Mouse (Mus musculus) embryonic facial prominence, embryonic 15.5 days (tissue): Measurements from ENCODE around the gene Tbc1d10a. TPM values are rescaled to one million over a fixed set of nuclear protein-coding genes. Genes with fewer than 3 reads are reported as not detected.
A peak's percentile ranks its signal among the peaks of the same experiment; 100 is the strongest.

ENCODE experiments used
- ATAC-seq: fragments of 200-750 bp; cut with Nextera tagmentation; 2 replicates; pipeline ENCODE4 v1.8.0; 2017; ENCODE audit warnings: low read depth, moderate TSS enrichment; ENCODE audit not compliant: insufficient number of reproducible peaks, low FRiP score, low TSS enrichment
- H3K27ac ChIP-seq: fragments of 300-500 bp; sonication (generic); replicated peaks from 2 replicates; pipeline ENCODE4 v1.5.1; 2015; ENCODE audit warnings: mild to moderate bottlenecking, inconsistent platforms
- H3K27me3 ChIP-seq: fragments of 300-500 bp; sonication (generic); 2 replicates; pipeline ENCODE4 v1.6.1; 2015; ENCODE audit warnings: inconsistent platforms
- H3K36me3 ChIP-seq: fragments of 300-500 bp; sonication (generic); 2 replicates; pipeline ENCODE4 v1.6.1; 2015; ENCODE audit warnings: mild to moderate bottlenecking, inconsistent platforms
- H3K4me1 ChIP-seq: fragments of 300-500 bp; sonication (generic); 2 replicates; pipeline ENCODE4 v1.6.1; 2015; ENCODE audit warnings: inconsistent platforms
- H3K4me2 ChIP-seq: fragments of 300-500 bp; sonication (generic); replicated peaks from 2 replicates; pipeline ENCODE4 v1.6.1; 2015; ENCODE audit warnings: mild to moderate bottlenecking, inconsistent platforms
- H3K4me3 ChIP-seq: fragments of 300-500 bp; sonication (generic); replicated peaks from 2 replicates; pipeline ENCODE4 v1.5.1; 2015; ENCODE audit warnings: mild to moderate bottlenecking, inconsistent platforms
- H3K9ac ChIP-seq: fragments of 300-500 bp; sonication (generic); 2 replicates; pipeline ENCODE4 v1.6.1; 2015; ENCODE audit warnings: inconsistent platforms
- H3K9me3 ChIP-seq: fragments of 300-500 bp; sonication (generic); replicated peaks from 2 replicates; pipeline ENCODE4 v1.6.1; 2016; ENCODE audit warnings: inconsistent platforms
- WGBS: fragments of 180-500 bp; shearing (Covaris S2); methylation state at CpG from one replicate; pipeline ENCODE4 v1.1.7; 2015; 5-methylcytosine and 5-hydroxymethylcytosine counted together
- microRNA-seq: library from miRNA; unstranded; fragments of <30 nt; microRNA quantifications from one replicate; pipeline ENCODE4, GENCODE M21; 2016; ENCODE audit warnings: borderline number of aligned reads
- polyA plus RNA-seq: library from polyadenylated mRNA; unstranded; fragments of >200 nt; fragmentation: Nextera tagmentation; extraction: Ambion mirVana; gene quantifications from 2 replicates; pipeline ENCODE4 v1.2.1, GENCODE M21; 2015

Tbc1d10a gene
- polyA plus RNA-seq, 1 experiment from 2014 or later: 56.2 TPM

- peak; percentile 13; the same call in 1 of the 2 replicates for ATAC-seq
- Histone ChIP-seq H3K9me3 (no peaks in the 10 kb centered on the region), H3K27me3 (no peaks in the 10 kb centered on the region), H3K36me3 (no peaks in the 10 kb centered on the region), H3K4me1 (peaks cover 42% of the 10 kb centered on the region), H3K9ac (no peak overlapping the region), H3K4me3 (peak overlapping the region; percentile 23), H3K27ac (no peak overlapping the region), H3K4me2 (peak overlapping the region; percentile 46)
- 1% methylated on average over 7 of the region's 7 CpGs for WGBS
These were observed 72.1 kb downstream of the Tbc1d10a start for GRCm38 (mm10) chr11:4258657-4259082.

- Histone ChIP-seq H3K27ac (no peak overlapping the region), H3K9me3 (no peaks in the 10 kb centered on the region), H3K27me3 (peaks cover 19% of the 10 kb centered on the region), H3K4me2 (peak overlapping the region; percentile 4; the same call in 1 of the 2 replicates), H3K36me3 (no peaks in the 10 kb centered on the region), H3K4me3 (no peak overlapping the region), H3K9ac (no peak overlapping the region), H3K4me1 (peaks cover 45% of the 10 kb centered on the region)
- no peak for ATAC-seq
- WGBS: 16% methylated on average over 14 of the region's 14 CpGs
These were observed 74.0 kb downstream of the Tbc1d10a start for GRCm38 (mm10) chr11:4260463-4261187.

GRCm38 (mm10) chr11:4261188-4261494 lies 74.6 kb downstream of the Tbc1d10a start:
- ATAC-seq: no peak
- no peak overlapping the region for H3K9ac ChIP-seq
- peaks cover 23% of the 10 kb centered on the region for H3K27me3 ChIP-seq
- no peaks in the 10 kb centered on the region for H3K36me3 ChIP-seq
- no peak overlapping the region for H3K4me3 ChIP-seq
- H3K9me3 ChIP-seq: no peaks in the 10 kb centered on the region
- H3K4me1 ChIP-seq: peaks cover 45% of the 10 kb centered on the region
- WGBS: 54% methylated on average over 7 of the region's 7 CpGs
- no peak overlapping the region for H3K4me2 ChIP-seq
- peak overlapping the region; percentile 12; the same call in 1 of the 2 replicates for H3K27ac ChIP-seq

- H3K27me3 ChIP-seq: peaks cover 27% of the 10 kb centered on the region
- no peaks in the 10 kb centered on the region for H3K36me3 ChIP-seq
- H3K4me3 ChIP-seq: no peak overlapping the region
- peaks cover 49% of the 10 kb centered on the region for H3K4me1 ChIP-seq
- H3K4me2 ChIP-seq: no peak overlapping the region
- WGBS: 21% methylated on average over 5 of the region's 5 CpGs
- ATAC-seq: no peak
- H3K27ac ChIP-seq: no peak overlapping the region
- H3K9ac ChIP-seq: no peak overlapping the region
- no peaks in the 10 kb centered on the region for H3K9me3 ChIP-seq
These were observed 75.4 kb downstream of the Tbc1d10a start for GRCm38 (mm10) chr11:4261969-4262368.

GRCm38 (mm10) chr11:4262847-4263246 lies 76.3 kb downstream of the Tbc1d10a start:
- H3K27me3 ChIP-seq: peaks cover 36% of the 10 kb centered on the region
- no peak overlapping the region for H3K4me2 ChIP-seq
- no peak overlapping the region for H3K27ac ChIP-seq
- no peak overlapping the region for H3K9ac ChIP-seq
- ATAC-seq: no peak
- 9% methylated on average over 7 of the region's 7 CpGs for WGBS
- H3K9me3 ChIP-seq: no peaks in the 10 kb centered on the region
- peaks cover 54% of the 10 kb centered on the region for H3K4me1 ChIP-seq
- no peaks in the 10 kb centered on the region for H3K36me3 ChIP-seq
- no peak overlapping the region for H3K4me3 ChIP-seq

- Histone ChIP-seq H3K27ac (no peak overlapping the region), H3K36me3 (no peaks in the 10 kb centered on the region), H3K27me3 (peaks cover 40% of the 10 kb centered on the region), H3K9ac (no peak overlapping the region), H3K4me2 (no peak overlapping the region), H3K4me3 (no peak overlapping the region), H3K9me3 (no peaks in the 10 kb centered on the region), H3K4me1 (peaks cover 54% of the 10 kb centered on the region)
- 23% methylated on average over 1 of the region's 1 CpGs for WGBS
- no peak for ATAC-seq
These were observed 76.7 kb downstream of the Tbc1d10a start for GRCm38 (mm10) chr11:4263296-4263695.

- Histone ChIP-seq H3K4me2 (no peak overlapping the region), H3K4me1 (peaks cover 48% of the 10 kb centered on the region), H3K27ac (no peak overlapping the region), H3K9ac (no peak overlapping the region), H3K9me3 (no peaks in the 10 kb centered on the region), H3K27me3 (peaks cover 42% of the 10 kb centered on the region), H3K36me3 (no peaks in the 10 kb centered on the region), H3K4me3 (no peak overlapping the region)
- no peak for ATAC-seq
- 60% methylated on average over 7 of the region's 7 CpGs for WGBS
These were observed 77.5 kb downstream of the Tbc1d10a start for GRCm38 (mm10) chr11:4264066-4264465.

Small RNA genes within 50 kb of the gene (microRNA-seq; reads per million reads assigned to microRNA genes)
- gene Mir3060: 3.6 reads per million, percentile 16 among the genes with 10 or more reads in this experiment

Other genes with a start within 250 kb of the Tbc1d10a start
- gene Pes1, start 222.8 kb upstream of the Tbc1d10a start, polyA plus RNA-seq: 72.7 and 72.9 TPM in 2 replicates
- gene 4930556J24Rik, start 210.0 kb upstream of the Tbc1d10a start, polyA plus RNA-seq: 0.24 and 0.37 TPM in 2 replicates
- gene Gal3st1, start 203.2 kb upstream of the Tbc1d10a start, polyA plus RNA-seq: 2.4 and 3.7 TPM in 2 replicates
- gene Sec14l4, start 155.3 kb upstream of the Tbc1d10a start, polyA plus RNA-seq: 0.81 and 0.94 TPM in 2 replicates
- gene Sec14l3, start 121.9 kb upstream of the Tbc1d10a start, polyA plus RNA-seq: 9.1 and 16.1 TPM in 2 replicates
- gene Mtfp1, start 91.3 kb upstream of the Tbc1d10a start, polyA plus RNA-seq: 5.6 and 5.9 TPM in 2 replicates
- gene Sec14l2, start 63.4 kb upstream of the Tbc1d10a start, polyA plus RNA-seq: 3.8 and 4.7 TPM in 2 replicates
- gene Rnf215, start 51.6 kb upstream of the Tbc1d10a start, polyA plus RNA-seq: 38.2 and 39.7 TPM in 2 replicates
- 14.4 and 16.6 TPM in 2 replicates for gene Ccdc157, start 26.5 kb upstream of the Tbc1d10a start, polyA plus RNA-seq
- 50.5 and 57.7 TPM in 2 replicates for gene Sf3a1, start 26.4 kb upstream of the Tbc1d10a start, polyA plus RNA-seq
- gene Castor1, start 31.4 kb downstream of the Tbc1d10a start, polyA plus RNA-seq: 13.1 and 14.0 TPM in 2 replicates
- gene Osm, start 49.6 kb downstream of the Tbc1d10a start, polyA plus RNA-seq: 0.20 and 0.21 TPM in 2 replicates
- gene Lif, start 70.8 kb downstream of the Tbc1d10a start, polyA plus RNA-seq: 0.32 and 0.67 TPM in 2 replicates